Mouse (Mus musculus) gastrocnemius, adult 8-10 months (tissue): ENCODE measurements at regions not wholly inside any gene's neighbourhood (a gene's known extent, or its start where the extent isn't known, plus 50 kb on each side); places are given as distances from the start of the nearest gene placed in this dataset.
A peak's percentile ranks its signal among the peaks of the same experiment; 100 is the strongest.
"Not testable (repeated sequence)": the region's sequence is repeated elsewhere in the genome, so short reads cannot be mapped to it uniquely, and the experiment has no call there.

Source experiments
- DNase-seq, 2 experiments: peaks; one replicate each; pipeline ENCODE4 v3.0.0; 2022; ENCODE audit warnings: low spot score in 2 of 2

DNA sequence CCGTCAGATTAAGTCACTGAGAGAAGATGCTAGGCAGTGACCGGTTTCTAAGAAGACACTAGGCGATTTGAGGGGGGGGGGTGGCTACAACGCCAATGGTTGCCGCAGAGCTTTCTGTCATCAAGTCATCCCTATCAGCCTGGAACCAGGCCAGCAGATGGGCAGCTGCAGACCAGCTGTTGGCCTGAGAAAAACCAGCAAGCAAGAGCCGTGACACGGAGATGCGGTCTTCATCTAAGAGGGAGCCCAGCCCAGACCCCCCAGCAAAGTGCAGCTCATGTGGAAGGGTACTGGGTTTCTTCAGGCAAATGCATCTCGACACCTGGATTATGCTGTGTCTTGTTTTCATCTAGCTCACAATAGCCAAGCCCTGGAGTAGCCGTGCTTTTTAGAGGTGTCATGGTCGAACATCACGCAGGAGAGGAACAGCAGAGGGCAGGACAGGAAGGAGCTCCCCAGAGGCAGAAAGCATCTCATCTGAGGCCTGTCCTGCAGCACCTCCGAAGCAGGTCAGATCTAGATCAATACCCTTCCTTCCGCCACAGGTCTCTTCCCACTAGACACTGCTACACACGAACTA, 76.3 kb downstream of the Cpn2 start:
- DNase-seq, result no peak

DNA sequence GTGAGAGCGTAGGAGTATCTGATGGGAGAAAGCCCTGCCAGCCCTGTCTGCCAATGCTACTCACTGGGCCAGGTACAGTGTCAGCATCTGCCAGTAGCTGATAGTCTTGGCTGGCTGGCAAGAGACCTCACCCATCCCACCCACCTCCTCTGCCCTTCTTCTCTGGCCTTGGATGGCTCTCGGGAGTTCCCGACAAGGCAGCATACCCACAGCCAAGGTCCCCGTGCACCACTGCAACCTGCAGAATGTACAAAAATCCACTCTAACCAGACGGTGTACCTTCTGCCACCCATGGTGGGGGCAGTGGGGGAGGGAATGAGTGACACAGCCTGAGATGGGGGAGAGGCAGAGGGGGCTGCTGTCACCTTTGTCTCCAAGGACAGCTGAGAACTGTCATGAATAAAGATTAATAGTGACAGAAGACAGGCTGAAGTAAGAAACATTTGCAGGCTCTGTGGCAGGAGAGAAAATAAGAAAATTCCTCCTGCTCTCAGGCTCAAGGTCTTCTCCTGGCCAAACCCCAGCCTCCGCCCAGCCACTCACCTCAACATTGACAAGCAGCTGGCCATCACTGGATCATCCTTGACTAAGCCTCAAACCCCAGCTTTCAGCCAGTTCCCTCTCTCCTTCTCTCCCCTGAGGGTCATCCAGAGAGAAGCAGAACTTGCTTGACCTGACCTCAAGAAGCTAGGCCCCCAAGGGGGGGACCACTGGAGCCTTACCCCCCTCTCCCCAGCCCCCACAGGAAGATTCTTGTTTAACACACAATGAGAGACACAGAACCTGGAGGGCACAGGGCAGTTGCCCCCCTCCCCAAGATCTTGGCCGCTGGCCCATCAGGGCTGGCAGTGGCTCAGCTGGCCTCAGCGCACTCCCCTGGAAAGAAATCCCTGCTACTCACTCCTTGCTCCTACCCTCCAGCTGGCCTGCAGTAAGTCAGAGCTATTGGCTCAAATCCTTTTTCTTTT, 73.7 kb downstream of the Cpn2 start:
- peak in 1 of 2 experiments; percentile 44 for DNase-seq

- DNase-seq, result no peak
Measured at GRCm38 (mm10) chr16:30194836-30195235, 72.5 kb downstream of the Cpn2 start.

- not testable (repeated sequence) for DNase-seq
Measured at GRCm38 (mm10) chr16:30195859-30196258, 71.4 kb downstream of the Cpn2 start.

DNA sequence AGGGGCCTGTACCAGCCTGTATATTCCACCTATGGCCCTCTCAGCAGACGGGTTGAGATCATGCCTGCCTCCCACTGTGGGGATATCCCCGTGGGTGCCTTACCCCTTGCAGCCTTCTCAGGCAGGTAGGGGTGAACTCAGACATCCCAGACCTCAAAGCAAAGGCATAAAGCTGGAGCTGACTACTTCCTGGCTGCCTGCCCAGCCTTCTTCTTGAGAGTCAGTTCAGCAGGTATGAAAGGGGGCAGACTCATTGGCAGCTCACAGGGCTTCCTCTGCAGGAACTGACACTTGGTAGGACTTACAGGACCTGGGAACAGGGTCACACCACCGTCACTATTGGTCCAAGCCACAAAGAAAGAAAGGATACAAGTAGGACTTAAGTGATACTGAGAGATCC, 69.9 kb downstream of the Cpn2 start:
- no peak for DNase-seq

DNA sequence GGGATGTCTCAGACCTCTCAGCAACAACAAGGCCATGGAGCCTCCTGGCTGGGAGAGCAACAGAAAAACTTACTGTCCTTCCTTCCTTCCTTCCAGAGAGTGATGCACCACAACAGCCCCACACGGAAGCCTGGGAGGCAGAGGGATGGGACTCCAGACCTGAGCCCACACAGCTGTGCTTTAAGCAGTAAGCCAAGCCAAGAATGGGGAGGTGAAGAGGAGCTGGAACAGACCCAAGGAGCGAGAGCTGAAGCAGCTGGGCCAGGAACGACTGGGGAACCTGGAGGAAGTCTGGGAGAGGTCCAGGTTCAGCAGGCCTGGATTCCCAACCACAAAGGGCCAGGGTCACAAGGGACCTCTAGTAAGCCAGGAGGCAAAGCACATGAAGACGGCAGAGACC, 67.5 kb downstream of the Cpn2 start:
- DNase-seq, result no peak

GRCm38 (mm10) chr16:30204144-30204543, 63.2 kb downstream of the Cpn2 start:
- DNase-seq, result no peak

DNA sequence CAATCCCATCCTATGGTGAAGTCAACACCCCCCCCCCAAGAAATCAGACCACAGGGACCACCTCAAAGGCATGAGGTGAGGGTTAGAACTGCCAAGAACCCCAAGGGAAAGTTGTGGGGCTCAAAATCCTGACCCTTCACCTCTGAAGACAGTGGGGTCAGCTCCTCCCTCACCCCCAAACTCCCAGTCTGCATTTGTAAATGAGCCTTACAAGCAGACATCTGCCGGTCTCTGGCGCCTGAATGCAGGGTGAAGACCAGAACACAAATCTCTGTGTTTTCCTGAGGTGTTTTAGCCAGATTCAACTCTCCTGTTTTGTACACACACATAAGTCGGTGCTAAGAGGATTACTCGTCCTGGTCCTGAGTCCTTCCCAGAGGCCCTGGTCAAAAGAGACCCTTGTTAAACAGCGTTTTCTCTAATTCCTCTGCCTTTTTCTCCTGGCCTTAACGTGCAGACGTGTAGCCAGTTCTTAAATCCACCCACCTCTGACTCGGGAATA, 61.9 kb downstream of the Cpn2 start:
- DNase-seq, result no peak

- DNase-seq, result no peak
Measured at GRCm38 (mm10) chr16:30205816-30206356, 61.4 kb downstream of the Cpn2 start.
